Mouse (Mus musculus) ES-E14 (cell line): ENCODE measurements around the gene Smchd1.

Experiments
- HCFC1 ChIP-seq: IDR thresholded peaks from 2 replicates; pipeline ENCODE4 v1.6.1; 2012; ENCODE audit warnings: low read length, inconsistent platforms, borderline replicate concordance; ENCODE audit not compliant: insufficient read depth
- MAFK ChIP-seq: IDR thresholded peaks from 2 replicates; pipeline ENCODE4 v1.6.1; 2014; ENCODE audit warnings: mild to moderate bottlenecking, low read depth, low read length, inconsistent platforms; ENCODE audit not compliant: insufficient read depth
- ZNF384 ChIP-seq: IDR thresholded peaks from 2 replicates; pipeline ENCODE4 v1.6.1; 2012; ENCODE audit warnings: low read depth, low read length, inconsistent platforms

DNA sequence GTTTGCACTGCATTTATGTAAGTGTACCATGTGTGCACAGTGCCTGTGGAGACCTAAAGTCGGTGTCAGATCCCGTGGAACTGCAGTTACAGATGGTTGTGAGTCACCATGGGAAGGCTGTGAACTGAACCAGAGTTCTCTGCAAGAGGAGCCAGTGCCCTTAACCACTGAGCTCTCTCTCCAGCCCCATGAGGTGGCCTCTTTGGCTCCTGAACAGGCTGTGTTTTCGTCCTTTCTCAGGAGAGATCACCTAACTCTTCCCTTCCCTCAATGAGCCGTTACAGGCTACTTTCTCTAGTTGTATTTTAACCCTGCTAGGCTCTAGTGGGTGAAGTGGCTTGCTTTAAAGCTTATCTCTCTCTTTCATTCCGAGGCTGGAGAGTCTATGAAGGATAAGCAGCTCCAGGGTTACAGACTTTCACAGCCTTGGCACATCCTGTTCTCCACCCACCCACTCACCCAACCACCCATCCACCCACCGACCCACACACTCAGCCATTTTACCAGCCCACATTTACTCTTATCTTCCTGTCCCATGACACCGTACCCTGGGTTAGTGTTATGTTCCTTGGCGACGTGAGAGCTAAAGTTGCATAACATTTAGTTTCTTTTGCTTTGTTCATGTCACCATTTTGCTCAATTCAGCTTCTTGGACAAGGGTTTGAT lies 15.7 kb upstream of the Smchd1 start:
- TF ChIP-seq MAFK (no peak), ZNF384 (no peak), HCFC1 (no peak)
